Mouse (Mus musculus) heart, postnatal 25 days (tissue): ENCODE measurements around the gene Dusp2. TPM values are rescaled to one million over a fixed set of nuclear protein-coding genes. Genes with fewer than 3 reads are reported as not detected.

ENCODE experiments used
- total RNA-seq, 2 experiments: library from RNA; stranded (reverse); gene quantifications; 2 replicates each; pipeline ENCODE4 v1.2.3; 2021

Dusp2 gene
- total RNA-seq, 2 experiments from 2014 or later, result 0.31 to 0.49 TPM

Other genes with a start within 250 kb of the Dusp2 start
- gene Ncaph, start 202.2 kb upstream of the Dusp2 start, total RNA-seq, result 1 to 10 TPM; 1.4 to 2.3 TPM
- 10 to 100 TPM; 10.1 to 14.1 TPM for gene Itpripl1, start 192.7 kb upstream of the Dusp2 start, total RNA-seq
- gene 1810024B03Rik, start 127.9 kb upstream of the Dusp2 start, total RNA-seq, result under 1 TPM; 0.36 to 0.70 TPM
- gene Snrnp200, start 127.8 kb upstream of the Dusp2 start, total RNA-seq, result 10 to 100 TPM; 54.0 to 62.4 TPM
- gene Ciao1, start 88.3 kb upstream of the Dusp2 start, total RNA-seq, result 10 to 100 TPM; 61.9 to 62.3 TPM
- gene Tmem127, start 88.3 kb upstream of the Dusp2 start, total RNA-seq, result 10 to 100 TPM; 27.9 to 28.7 TPM
- 100 to 1,000 TPM; 152 to 167 TPM for gene Stard7, start 65.9 kb upstream of the Dusp2 start, total RNA-seq
- not detected for gene Astl, start 2.5 kb downstream of the Dusp2 start, total RNA-seq
- gene Adra2b, start 27.0 kb downstream of the Dusp2 start, total RNA-seq, result under 1 TPM; 0.61 to 0.88 TPM
- gene Gpat2, start 89.0 kb downstream of the Dusp2 start, total RNA-seq, result not detected
- gene Fahd2a, start 108.4 kb downstream of the Dusp2 start, total RNA-seq, result 10 to 100 TPM; 36.8 to 37.5 TPM
- 1 to 10 TPM; 1.1 to 1.7 TPM for gene Kcnip3, start 185.9 kb downstream of the Dusp2 start, total RNA-seq
- not detected for gene Prom2, start 205.3 kb downstream of the Dusp2 start, total RNA-seq